Mouse (Mus musculus): ENCODE measurements around the gene Hoxd3.

Gene Hoxd3

DNA sequence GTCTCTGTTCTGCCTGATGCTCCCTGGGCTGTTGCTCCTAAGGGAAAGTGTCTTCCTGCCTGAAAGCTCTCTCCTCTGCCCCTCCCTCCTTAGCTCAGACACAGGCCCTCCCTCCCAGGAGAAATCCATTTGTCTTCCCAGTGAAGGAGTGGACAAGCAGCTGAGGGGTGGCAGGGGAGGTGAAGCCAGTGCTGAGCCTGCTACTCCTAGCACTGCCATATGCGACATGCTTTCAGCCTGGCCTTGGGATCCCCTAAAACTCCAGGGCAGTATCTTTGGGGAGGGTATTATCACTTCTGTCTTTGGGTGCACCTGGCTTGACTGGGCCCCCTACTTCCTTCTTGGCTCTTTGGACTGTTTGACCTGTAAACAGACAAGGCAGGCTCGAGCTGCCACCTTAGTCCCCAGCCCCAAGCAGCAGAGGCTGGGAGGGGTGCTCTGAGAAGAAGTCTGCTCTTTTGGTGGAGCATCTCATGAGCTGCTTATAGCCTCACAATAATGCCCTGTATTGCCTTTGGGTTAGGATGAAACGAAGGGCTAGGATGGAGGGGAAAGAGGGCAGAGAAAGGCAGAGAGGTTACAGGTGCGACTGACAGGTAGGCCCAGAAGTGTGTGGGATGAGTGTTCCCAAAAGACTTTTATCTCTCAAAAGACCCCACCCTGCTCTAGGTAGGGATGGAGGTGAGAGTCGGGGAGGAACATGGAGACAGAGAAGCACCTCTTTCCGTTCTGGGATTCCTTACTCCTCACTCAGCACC is 34.0 kb downstream of the Hoxd3 start:
- no peak for DNase-seq (ENCODE audit: low spot score in 2 of 2)

DNA sequence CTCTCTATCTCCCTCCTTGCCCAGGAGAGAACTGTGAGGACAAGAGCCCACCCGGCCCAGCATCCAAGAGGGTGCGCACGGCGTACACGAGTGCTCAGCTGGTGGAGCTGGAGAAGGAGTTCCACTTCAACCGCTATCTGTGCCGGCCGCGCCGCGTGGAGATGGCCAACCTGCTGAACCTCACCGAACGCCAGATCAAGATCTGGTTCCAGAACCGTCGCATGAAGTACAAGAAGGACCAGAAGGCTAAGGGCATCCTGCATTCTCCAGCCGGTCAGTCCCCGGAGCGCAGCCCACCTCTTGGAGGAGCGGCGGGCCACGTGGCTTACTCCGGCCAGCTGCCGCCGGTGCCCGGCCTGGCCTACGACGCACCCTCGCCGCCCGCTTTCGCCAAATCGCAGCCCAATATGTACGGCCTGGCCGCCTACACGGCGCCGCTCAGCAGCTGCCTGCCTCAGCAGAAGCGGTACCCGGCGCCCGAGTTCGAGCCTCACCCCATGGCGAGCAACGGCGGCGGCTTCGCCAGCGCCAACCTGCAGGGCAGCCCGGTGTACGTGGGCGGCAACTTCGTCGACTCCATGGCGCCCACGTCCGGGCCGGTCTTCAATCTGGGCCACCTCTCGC is 34.7 kb downstream of the Hoxd3 start:
- DNase-seq (ENCODE audit: low spot score in 2 of 2), result no peak

DNA sequence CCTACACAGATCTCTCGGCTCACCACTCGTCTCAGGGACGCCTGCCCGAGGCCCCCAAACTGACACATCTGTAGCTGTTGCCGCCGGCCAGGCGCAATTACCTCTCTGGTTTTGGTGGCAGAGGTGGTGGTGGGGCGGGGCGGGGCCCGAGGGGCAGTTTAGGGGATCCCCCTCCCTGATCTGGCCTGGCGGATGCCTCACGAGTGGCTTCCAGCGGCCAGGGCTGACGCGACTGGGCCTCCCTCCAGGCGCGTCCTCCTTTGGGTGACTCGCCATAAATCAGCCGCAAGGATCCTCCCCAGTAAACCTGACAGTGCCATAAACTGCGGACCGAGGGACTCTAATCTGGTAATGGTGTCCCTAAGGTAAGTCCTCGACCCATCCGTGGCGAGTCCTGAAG is 35.3 kb downstream of the Hoxd3 start:
- DNase-seq (ENCODE audit: low spot score in 2 of 2), result no peak

DNA sequence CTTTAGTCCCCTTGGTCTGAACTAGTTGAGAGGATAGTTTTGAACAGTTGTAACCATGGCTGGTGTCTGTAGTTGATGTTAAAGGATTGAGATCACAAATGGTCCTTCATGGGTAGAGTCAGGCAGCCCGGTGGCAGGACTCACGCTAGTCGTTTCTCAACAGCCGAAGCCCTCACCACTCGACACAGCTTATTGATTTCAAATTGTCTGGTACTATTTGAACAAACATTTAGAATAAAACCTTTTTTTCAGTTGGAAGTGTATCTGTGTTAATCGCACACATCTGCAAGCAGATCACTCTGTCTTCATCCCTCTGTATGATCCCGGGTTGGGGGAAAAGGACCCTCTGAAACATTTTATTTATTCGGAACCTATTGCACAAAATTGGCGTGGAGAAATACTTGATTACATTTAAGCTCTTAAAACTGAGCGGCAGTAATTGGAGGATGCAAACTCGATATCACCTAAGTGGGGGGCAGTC is 36.0 kb downstream of the Hoxd3 start:
- DNase-seq (ENCODE audit: low spot score in 2 of 2), result no peak

DNA sequence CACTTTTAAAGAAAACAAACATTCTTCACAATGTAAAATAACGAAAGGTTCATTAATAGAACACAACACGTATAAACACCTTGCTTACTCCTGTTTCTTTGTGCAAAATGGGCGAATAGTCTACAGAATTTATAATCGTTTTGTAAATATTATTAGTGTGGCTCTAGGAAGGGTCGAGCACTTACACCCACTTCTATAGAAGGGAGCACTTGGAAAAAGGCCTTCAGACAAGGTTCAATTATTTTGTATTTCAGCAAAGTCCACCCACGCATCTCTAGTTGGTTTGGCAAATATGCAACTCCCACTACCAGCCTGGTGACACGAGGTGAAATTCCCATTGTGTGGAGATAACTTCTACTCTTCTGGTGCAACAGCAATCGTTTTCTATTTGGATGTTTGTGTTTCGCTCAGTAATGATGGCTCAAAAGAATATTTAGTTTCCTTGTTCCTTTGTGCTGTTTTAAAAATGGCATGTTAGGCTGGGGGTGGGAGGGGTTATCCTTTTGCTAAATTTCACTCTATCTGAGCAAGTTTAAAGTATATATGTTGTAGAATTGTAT is 36.8 kb downstream of the Hoxd3 start:
- DNase-seq (ENCODE audit: low spot score in 2 of 2), result no peak

DNA sequence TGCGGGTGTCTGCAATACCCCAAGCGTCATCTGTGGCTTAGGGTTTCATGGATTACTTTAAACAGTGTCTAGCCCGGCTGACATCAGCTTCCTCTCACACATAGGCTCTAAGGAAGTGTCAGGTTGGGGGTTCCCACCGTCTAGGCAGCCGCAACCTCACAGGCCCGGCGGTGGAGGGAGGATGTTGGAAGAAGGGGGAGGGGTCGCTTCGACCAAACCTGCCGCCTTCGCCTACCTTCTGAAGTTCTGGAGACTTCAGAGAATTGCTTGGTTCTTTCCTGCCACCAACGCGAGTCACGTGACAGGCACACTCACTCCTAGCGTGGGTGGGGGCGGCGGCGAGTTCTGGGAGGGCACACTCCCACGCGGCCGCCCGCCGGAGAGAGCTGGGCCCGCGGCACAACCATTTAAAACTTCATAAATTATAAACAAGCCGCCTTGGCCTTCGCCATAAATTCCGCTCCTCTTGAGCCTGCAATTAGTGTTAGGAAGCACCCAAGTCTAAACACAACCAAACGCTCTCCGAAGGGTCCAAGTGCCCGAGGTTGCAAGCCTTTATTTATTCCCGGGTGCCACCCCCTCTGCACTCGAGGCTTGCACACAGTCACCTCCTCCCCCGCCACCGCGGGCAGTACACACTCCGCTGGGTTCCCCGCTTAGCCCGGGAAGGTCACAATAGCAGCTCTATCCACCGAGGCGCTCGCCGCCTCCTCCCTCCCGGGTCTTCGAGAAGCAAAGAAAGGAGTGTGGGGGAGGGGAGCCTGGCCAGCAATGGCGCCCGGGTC is 37.8 kb downstream of the Hoxd3 start:
- no peak for DNase-seq (ENCODE audit: low spot score in 2 of 2)

DNA sequence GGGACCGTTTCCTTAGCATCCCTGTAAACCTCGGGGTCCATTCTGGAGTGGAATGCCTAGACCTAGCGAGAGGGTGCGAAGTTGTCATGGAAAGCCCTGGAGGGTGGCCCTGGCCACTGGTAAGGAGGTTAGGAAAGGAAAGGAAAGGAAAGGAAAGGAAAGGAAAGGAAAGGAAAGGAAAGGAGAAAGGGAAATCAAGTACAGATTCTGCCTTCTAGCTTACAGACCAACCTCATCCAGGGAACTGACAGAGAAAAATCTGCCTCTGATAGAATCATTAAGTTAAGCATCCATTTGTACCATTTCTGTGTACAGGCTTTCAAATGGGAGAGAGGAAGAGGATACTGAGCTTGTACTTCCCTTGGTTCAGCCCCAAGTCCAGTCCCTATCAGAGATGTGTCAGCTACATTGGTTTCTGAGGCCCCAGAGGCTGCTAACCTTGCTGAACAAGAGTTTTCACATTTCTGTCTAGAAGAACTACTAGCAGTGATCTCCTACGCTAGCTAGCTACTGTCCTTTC is 39.1 kb downstream of the Hoxd3 start:
- no peak for DNase-seq (ENCODE audit: low spot score in 2 of 2)

DNA sequence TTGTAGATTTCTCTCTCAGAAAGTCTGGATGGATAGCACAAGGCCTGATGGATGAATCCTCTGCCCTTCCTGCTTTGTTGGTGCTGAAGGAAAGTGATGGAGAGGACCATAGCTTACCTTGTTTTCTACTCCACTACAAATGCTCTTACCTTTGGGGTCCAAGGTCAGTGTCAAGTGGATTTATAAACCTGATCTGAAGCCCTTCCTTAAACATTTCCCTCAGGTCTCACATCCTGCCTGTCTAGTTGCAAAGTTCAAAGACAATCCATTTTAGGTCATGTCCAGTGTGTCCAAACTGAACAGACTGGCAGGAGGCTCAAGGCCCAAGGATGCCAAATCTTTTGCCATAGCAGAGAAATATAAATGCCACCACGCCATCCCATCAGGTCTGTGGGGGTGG is 40.1 kb downstream of the Hoxd3 start:
- DNase-seq (ENCODE audit: low spot score in 2 of 2), result no peak

DNA sequence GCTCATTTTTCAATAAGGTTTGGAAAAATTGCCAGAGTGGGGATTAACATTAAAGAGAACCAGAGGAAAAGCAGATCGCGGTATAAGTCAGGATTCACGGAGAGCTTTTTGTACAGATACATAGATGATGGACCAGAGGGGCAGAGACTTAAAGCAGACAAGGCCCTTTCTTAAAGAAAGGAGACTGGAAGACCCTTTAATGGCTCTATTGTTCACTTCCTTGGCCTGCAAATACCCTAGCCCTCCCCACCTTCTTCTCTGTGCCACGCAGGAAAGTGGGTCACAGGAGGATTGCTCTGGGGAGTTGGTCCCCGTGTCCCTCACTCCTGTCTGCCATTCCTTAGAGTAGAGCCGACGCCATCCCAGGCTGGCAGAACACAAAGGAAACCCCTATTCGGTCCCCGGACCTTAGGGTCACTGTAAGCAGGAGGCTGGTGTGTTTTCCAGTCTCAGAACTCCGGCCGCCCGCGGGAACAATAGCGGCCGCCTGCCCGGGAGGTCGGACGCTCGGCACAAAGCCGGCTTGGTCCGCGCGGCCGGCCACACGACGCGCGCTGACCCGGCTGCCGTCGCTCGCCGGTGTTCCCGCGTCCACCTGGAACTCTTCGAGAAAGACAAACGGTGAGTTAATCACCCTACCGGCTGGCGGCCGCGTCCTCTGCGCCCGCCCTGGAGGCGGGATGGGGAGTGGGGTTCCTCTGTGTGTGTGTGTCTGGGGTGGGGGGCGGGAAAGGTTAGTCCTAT is 40.9 kb downstream of the Hoxd3 start:
- DNase-seq (ENCODE audit: low spot score in 2 of 2), result no peak

DNA sequence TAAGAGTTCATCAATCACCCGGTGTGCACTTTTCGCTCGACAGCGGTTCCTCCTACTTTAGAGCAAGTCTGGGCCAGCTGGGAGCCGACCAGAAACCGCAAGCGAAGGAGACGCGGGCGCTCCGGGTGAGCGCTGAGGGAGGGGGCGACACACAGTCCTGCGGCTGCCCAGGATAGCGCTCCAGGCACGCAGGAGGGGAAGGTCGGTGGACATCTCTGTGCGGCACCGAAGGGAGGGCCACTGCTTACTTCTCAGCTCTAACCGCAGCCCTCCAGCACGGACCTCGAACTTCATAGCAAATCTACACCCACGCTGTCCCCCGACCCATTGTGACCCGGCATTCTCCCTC is 41.4 kb downstream of the Hoxd3 start:
- no peak for DNase-seq (ENCODE audit: low spot score in 2 of 2)

DNA sequence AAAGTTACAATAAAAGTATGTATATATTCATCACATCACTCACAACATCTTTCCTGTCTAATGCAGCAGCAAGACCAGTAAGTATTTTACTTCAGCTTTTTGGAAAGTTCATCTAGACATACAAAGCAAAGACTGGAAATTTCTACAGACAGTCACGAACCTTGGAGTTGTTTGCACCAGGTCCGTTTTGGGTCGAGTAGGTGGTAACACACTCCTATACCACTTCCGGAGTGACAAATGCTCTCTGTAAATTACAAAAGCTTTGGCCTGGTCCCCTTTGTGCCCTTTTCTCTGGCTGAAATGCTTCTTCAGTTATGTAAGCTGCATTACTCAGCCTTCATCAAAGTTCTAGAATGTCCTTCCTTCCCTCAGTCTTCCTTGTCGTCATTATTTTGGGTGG is 42.0 kb downstream of the Hoxd3 start:
- DNase-seq (ENCODE audit: low spot score in 2 of 2), result no peak

DNA sequence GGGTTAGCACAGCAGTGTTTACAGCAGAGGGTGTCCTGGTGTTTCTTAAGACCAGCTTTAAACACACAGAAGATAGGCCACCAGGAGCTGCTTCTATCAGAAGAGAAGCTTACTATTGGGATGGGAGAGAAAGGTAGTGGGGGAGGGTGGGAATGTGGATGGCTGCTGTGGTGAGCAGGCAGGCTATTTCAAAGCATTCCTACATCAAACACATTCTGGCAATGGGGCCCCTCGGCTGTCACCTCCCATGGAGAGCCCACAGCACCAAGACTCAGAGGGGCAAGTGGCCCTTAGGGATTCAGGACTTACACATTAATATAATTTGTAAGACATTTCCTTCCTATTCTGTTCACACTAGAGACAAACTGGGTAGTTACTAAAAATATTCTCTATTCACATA is 48.4 kb downstream of the Hoxd3 start:
- DNase-seq (ENCODE audit: low spot score in 2 of 2), result no peak

DNA sequence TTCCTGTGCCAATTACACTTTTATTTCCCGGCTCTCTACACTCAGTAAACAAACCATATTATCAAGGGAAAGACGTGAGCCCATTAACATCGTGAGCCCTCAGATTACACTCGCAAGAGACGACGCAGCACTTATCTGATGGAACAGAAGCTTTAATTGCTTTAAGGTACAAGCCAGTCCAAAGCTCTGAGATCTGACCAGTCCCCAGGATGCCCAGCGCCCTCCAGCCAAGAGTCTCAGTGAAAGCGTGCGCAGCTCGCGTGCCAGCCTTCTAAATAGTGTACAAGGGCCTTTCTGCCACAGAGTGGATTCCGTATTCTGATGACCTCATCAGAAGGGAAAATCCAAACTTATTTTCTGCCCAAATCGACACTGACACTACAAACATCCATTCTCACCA is 50.2 kb downstream of the Hoxd3 start:
- no peak for DNase-seq (ENCODE audit: low spot score in 2 of 2)

DNA sequence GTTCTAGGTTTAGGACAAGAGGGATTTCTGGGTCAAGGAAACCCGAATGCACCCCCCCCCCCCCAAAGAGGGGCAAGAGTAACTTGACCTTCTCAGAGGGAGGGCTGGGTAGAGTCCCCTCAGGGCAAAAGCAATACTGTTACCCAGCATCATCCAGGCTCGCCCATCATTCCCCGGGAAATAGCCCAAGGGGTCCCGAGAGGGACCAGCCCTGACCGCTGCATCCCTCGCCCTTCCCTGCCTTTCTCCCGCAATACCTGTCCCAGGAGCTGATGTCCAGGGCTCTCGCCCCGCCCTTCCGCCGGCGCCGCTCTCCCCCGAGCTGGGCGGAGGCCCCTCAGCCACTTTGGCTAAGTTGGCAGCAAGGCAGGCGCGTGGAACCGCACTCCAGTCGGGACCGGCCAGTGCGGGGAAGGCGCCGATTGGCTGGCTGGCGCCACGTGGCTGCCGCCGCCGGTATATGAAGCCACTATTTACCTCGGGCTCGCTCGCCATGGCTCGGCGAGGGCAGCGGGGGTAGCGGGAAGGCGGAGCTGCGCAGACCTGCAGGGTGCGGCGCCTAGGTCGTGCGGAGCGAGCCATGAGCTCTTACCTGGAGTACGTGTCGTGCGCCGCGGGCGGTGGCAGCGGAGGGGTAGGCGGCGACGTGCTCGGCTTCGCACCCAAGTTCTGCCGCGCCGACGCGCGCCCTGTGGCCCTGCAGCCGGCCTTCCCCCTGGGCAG is 51.0 kb downstream of the Hoxd3 start, which contains the start of gene Hoxd1:
Hoxd1 (plus strand) TSS at position 459 of the 723 bp plus-strand sequence.
- DNase-seq (ENCODE audit: low spot score in 2 of 2), result no peak

DNA sequence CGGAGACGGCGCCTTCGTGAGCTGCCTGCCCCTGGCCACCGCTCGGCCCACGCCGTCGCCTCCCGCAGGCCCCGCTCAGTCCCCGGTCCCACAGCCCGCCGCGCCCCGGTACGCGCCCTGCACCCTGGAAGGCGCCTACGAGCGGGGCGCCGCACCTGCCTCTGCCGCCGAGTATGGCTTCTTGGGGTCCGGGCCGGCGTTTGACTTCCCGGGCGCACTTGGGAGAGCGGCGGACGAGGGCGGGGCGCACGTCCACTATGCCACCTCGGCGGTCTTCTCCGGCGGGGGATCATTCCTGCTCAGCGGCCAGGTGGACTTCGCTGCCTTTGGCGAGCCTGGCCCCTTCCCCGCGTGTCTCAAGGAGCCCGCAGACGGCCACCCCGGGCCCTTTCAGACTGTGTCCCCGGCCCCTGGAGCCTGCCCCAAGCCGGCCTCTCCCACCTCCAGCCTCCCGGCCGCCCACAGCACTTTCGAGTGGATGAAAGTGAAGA is 51.6 kb downstream of the Hoxd3 start:
- no peak for DNase-seq (ENCODE audit: low spot score in 2 of 2)

DNA sequence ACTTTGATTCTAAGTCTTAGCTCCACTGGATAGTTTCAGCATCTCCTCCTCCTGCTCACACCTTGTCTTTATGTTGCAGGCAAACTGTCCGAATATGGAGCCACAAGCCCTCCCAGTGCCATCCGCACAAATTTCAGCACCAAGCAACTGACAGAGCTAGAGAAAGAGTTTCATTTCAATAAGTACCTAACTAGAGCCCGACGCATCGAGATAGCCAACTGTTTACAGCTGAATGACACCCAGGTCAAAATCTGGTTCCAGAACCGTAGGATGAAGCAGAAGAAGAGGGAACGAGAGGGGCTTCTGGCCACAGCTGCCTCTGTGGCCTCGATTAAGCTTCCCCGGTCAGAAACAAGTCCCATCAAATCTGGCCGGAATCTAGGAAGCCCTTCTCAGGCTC is 52.2 kb downstream of the Hoxd3 start:
- no peak for DNase-seq (ENCODE audit: low spot score in 2 of 2)

DNA sequence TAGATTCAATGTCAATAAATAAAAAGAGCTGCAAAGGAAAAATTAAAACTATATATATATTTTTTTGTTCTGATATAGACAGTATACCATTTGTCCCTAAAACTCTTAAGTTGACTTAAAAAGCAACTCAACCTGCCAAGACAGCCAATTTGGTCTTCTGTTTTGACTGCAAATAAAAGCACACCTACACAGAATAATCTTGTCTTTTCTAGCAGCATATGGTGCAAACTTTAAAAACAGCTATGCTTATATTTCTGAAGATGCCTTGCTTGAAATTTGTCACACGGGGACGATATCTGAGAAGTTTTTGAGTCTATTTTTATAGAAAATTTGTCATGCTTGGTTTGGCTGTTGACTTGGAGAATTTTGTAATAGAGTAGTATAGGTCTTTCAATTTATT is 62.6 kb downstream of the Hoxd3 start:
- no peak for DNase-seq (ENCODE audit: low spot score in 2 of 2)

DNA sequence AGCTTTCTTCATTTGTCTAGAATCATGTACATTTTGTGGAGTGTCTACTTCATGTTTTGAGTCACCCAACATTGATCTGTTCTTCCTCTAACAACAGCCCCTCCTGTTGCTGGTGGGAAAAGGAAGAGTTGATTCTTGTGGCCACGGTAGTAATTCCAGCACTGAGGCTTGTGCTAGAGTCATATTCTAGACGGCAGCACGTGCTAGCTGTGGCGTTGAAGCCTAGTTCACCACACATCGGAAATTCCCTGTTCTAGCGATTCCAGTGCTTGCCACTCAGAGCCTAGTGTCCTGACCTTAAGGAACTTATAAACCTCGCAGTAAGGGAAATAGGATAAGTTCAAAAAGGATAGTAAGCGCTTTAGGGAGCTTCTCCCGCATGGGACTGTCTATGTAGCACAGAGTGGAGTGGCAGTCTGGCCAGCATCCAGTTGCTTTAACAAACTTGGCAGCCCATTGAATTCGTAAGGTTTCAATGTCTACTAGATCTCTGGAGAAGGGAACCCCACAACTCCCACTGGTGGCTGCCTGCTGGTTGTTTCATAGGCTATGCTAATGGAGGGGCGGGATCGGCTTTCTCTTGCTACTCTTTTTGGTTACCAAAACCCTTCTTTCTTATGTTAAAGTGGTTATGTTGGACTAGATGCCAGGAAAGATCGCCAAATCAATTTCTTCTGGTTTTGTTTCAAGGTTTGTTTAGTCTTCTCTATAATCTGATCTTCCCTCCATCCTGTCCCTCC is 66.0 kb downstream of the Hoxd3 start:
- DNase-seq (ENCODE audit: low spot score in 2 of 2), result no peak

DNA sequence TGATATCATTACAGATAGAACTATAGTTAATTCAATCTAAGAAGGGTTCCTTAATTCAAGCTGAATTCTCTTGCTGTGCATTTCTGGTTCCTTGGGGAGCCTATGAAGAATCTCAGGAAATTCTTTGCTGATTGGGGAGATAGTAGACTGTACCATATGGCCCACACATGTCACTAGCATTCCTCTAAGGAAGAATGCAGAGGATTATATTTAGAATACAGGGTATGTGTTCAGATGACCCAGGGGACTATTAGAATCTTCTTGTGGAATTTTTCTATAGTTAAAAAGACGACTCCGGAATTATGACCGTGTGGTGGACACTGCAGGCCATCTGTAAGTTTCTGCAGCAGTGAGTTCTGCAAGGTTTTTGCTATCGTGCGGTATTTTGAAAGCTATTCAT is 69.7 kb downstream of the Hoxd3 start:
- no peak for DNase-seq (ENCODE audit: low spot score in 2 of 2)

DNA sequence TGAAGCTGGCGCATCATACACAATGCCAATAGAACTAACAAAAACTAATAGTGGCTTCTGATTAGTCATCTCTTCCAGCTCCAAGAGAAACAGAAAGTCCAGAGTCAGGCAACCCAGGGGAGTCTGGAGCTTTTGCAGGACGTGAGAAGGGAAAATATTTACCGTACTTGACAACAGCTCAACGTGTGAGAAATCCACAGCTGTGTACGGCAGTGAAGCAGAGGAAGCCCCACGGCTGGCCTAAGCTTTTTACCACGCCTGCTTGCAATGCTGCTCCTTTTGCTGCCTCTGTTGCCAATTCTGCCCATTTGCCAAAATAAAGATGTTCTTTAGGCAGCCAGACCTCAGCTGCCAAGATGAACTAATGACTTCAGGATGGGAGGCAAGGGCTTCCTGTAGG is 83.8 kb downstream of the Hoxd3 start:
- DNase-seq (ENCODE audit: low spot score in 2 of 2), result no peak

Data from spleen, postnatal 10 days (tissue).